Mouse (Mus musculus): ENCODE measurements around the gene Pms1.

- TF ChIP-seq MYOD1 (IDR thresholded peaks at IDR 0.05; ENCODE audit: control insufficient read depth in 1 of 3, insufficient read length in 2 of 3, low read depth in 2 of 3) (no peak), CEBPB (IDR thresholded peaks at IDR 0.05; ENCODE audit: insufficient read depth, poor library complexity, severe bottlenecking) (no peak), POLR2A (IDR thresholded peaks at IDR 0.05; ENCODE audit: insufficient read length, low read depth) (no peak), MAX (IDR thresholded peaks at IDR 0.05; ENCODE audit: low read depth) (no peak), E2F4 (IDR thresholded peaks at IDR 0.05; ENCODE audit: insufficient read depth) (no peak), MYOG (IDR thresholded peaks at IDR 0.05; ENCODE audit: control insufficient read depth in 1 of 3, insufficient read depth in 1 of 3, insufficient read length in 2 of 3, low read depth in 2 of 3) (no peak), TCF12 (IDR thresholded peaks at IDR 0.05; ENCODE audit: insufficient read depth, poor library complexity, severe bottlenecking) (no peak), USF1 (IDR thresholded peaks at IDR 0.05; ENCODE audit: low read depth) (no peak)
These were observed 3.7 kb upstream of the Pms1 start for GRCm38 (mm10) chr1:53300506-53300905.

Data from myocyte (in vitro differentiated cells).